26 mouse cellular contexts compared by ENCODE assay signal in the genomic region with DNA sequence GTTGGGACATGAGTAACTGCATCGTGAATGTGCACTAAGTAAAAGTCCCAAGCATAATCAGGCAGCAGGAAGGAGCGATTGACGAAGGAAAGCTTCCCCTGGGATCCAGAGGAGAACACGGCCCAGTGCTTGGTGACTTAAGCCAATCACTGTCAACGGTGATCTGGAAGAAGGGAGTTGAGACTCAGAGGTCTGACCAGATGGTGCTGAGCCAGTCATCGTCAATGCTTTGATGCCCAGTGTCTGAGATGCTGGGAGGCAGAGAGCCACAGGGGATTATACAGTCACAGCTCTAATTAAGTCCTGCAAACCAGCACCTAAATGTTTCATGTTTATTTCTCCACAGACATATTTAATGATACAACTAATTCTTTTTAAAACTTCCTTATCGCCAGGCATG. TPM values are rescaled to one million over a fixed set of nuclear protein-coding genes. Genes with fewer than 3 reads are reported as not detected.
DNase-seq lines count a peak whose midpoint lies in the region; ATAC-seq and TF ChIP-seq lines count a peak whose summit lies in the region.
"Had no signal": no experiment of that assay in that cellular context is flagged by ENCODE, and none has a peak within 500 bp of the region (broad histone marks: within the 10 kb centered on the region; RNA-seq: fewer than 3 reads in every experiment).

No protein-coding gene starts in this region.

- WGBS in heart, embryonic 12.5 days = 53% methylated on average over 7 of the region's 7 CpGs
- 57% methylated on average over 7 of the region's 7 CpGs for WGBS in midbrain, embryonic 12.5 days
- 48% methylated on average over 7 of the region's 7 CpGs for WGBS in midbrain, embryonic 16.5 days
- 67% methylated on average over 7 of the region's 7 CpGs for WGBS in intestine, embryonic 15.5 days

- H3K4me3 ChIP-seq in heart, embryonic 12.5 days = no peak overlapping the region
- no peak overlapping the region for H3K4me3 ChIP-seq in midbrain, embryonic 12.5 days
- H3K4me3 ChIP-seq in midbrain, embryonic 16.5 days (ENCODE audit: low read depth, low read length) = no peak overlapping the region
- no peak overlapping the region for H3K4me3 ChIP-seq in left cerebral cortex, adult 2 months
- no peak overlapping the region for H3K4me3 ChIP-seq in intestine, embryonic 15.5 days (replicated peaks)
- H3K4me3 ChIP-seq: embryonic facial prominence, embryonic 12.5 days; embryonic facial prominence, embryonic 15.5 days; heart, embryonic 15.5 days; hindbrain, embryonic 10.5 days; hindbrain, embryonic 15.5 days had no signal

- H3K36me3 ChIP-seq in heart, embryonic 12.5 days = no peaks in the 10 kb centered on the region
- H3K36me3 ChIP-seq in midbrain, embryonic 12.5 days = no peaks in the 10 kb centered on the region
- H3K36me3 ChIP-seq in midbrain, embryonic 16.5 days (ENCODE audit: control insufficient read depth, insufficient read depth, low read length) = no peaks in the 10 kb centered on the region
- no peaks in the 10 kb centered on the region for H3K36me3 ChIP-seq in intestine, embryonic 15.5 days
- H3K36me3 ChIP-seq: embryonic facial prominence, embryonic 12.5 days; embryonic facial prominence, embryonic 15.5 days; heart, embryonic 15.5 days; hindbrain, embryonic 10.5 days; hindbrain, embryonic 15.5 days had no signal

- H3K9ac ChIP-seq in heart, embryonic 12.5 days = no peak overlapping the region
- H3K9ac ChIP-seq in midbrain, embryonic 12.5 days (replicated peaks) = no peak overlapping the region
- no peak overlapping the region for H3K9ac ChIP-seq in midbrain, embryonic 16.5 days (ENCODE audit: low read depth, low read length)
- no peak overlapping the region for H3K9ac ChIP-seq in intestine, embryonic 15.5 days
- H3K9ac ChIP-seq: embryonic facial prominence, embryonic 12.5 days; embryonic facial prominence, embryonic 15.5 days; heart, embryonic 15.5 days; hindbrain, embryonic 15.5 days had no signal

- H3K4me2 ChIP-seq in heart, embryonic 12.5 days = no peak overlapping the region
- H3K4me2 ChIP-seq in midbrain, embryonic 12.5 days (replicated peaks) = no peak overlapping the region
- H3K4me2 ChIP-seq in midbrain, embryonic 16.5 days (ENCODE audit: low read length) = no peak overlapping the region
- no peak overlapping the region for H3K4me2 ChIP-seq in intestine, embryonic 15.5 days (replicated peaks)
- H3K4me2 ChIP-seq: embryonic facial prominence, embryonic 12.5 days; embryonic facial prominence, embryonic 15.5 days; heart, embryonic 11.5 days; heart, embryonic 15.5 days; hindbrain, embryonic 15.5 days had no signal

- H3K27ac ChIP-seq in heart, embryonic 12.5 days (ENCODE audit: poor library complexity, severe bottlenecking) = no peak overlapping the region
- H3K27ac ChIP-seq in midbrain, embryonic 12.5 days (replicated peaks) = no peak overlapping the region
- no peak overlapping the region for H3K27ac ChIP-seq in midbrain, embryonic 16.5 days (ENCODE audit: low read length)
- no peak overlapping the region for H3K27ac ChIP-seq in left cerebral cortex, adult 2 months
- H3K27ac ChIP-seq in intestine, embryonic 15.5 days = no peak overlapping the region
- H3K27ac ChIP-seq: embryonic facial prominence, embryonic 12.5 days; embryonic facial prominence, embryonic 15.5 days; heart, embryonic 15.5 days; hindbrain, embryonic 10.5 days; hindbrain, embryonic 15.5 days had no signal

- no peaks in the 10 kb centered on the region for H3K9me3 ChIP-seq in heart, embryonic 12.5 days (replicated peaks)
- no peaks in the 10 kb centered on the region for H3K9me3 ChIP-seq in midbrain, embryonic 12.5 days
- no peaks in the 10 kb centered on the region for H3K9me3 ChIP-seq in midbrain, embryonic 16.5 days (replicated peaks; ENCODE audit: control insufficient read depth, low read length, poor library complexity, severe bottlenecking)
- H3K9me3 ChIP-seq in intestine, embryonic 15.5 days = no peaks in the 10 kb centered on the region
- H3K9me3 ChIP-seq: embryonic facial prominence, embryonic 12.5 days; embryonic facial prominence, embryonic 15.5 days; heart, embryonic 15.5 days; hindbrain, embryonic 10.5 days; hindbrain, embryonic 15.5 days had no signal

- no peaks in the 10 kb centered on the region for H3K4me1 ChIP-seq in heart, embryonic 12.5 days (replicated peaks)
- H3K4me1 ChIP-seq in midbrain, embryonic 12.5 days = peaks cover 3% of the 10 kb centered on the region; the same call in 1 of the 2 replicates
- no peaks in the 10 kb centered on the region for H3K4me1 ChIP-seq in midbrain, embryonic 16.5 days (ENCODE audit: control insufficient read depth, insufficient read depth, low read length)
- H3K4me1 ChIP-seq in intestine, embryonic 15.5 days (replicated peaks) = no peaks in the 10 kb centered on the region
- H3K4me1 ChIP-seq: embryonic facial prominence, embryonic 12.5 days; embryonic facial prominence, embryonic 15.5 days; heart, embryonic 15.5 days; hindbrain, embryonic 10.5 days; hindbrain, embryonic 15.5 days had no signal

- H3K27me3 ChIP-seq in heart, embryonic 12.5 days (replicated peaks) = no peaks in the 10 kb centered on the region
- no peaks in the 10 kb centered on the region for H3K27me3 ChIP-seq in midbrain, embryonic 12.5 days
- no peaks in the 10 kb centered on the region for H3K27me3 ChIP-seq in midbrain, embryonic 16.5 days (ENCODE audit: control insufficient read depth, insufficient read depth, low read depth, low read length)
- no peaks in the 10 kb centered on the region for H3K27me3 ChIP-seq in intestine, embryonic 15.5 days (replicated peaks)
- H3K27me3 ChIP-seq: embryonic facial prominence, embryonic 12.5 days; embryonic facial prominence, embryonic 15.5 days; heart, embryonic 15.5 days; hindbrain, embryonic 15.5 days; Patski had no signal

- TF ChIP-seq CTCF in left cerebral cortex, adult 2 months (IDR thresholded peaks at IDR 0.05) = no peak

- intact Hi-C loops in left cerebral cortex, adult 2 months (cut with DNase I) = no loop called here

- ATAC-seq in heart, embryonic 12.5 days (ENCODE audit: insufficient number of reproducible peaks, low FRiP score) = no peak
- ATAC-seq in midbrain, embryonic 12.5 days (ENCODE audit: low FRiP score, low read depth) = peak; percentile 62; the same call in 1 of the 2 replicates
- ATAC-seq in midbrain, embryonic 16.5 days = no peak
- ATAC-seq in intestine, embryonic 15.5 days = no peak
- ATAC-seq: forebrain, embryonic 14.5 days; Patski had no signal

- DNase-seq in heart, adult 11 months = peak; percentile 82
- DNase-seq in MN1 (ENCODE audit: low spot score) = peak; percentile 71
- DNase-seq in retina, embryonic 14.5 days (ENCODE audit: low spot score) = peak; percentile 55
- no peak for DNase-seq in left cerebral cortex, adult 2 months (ENCODE audit: extremely low spot score in 1 of 2, low spot score in 2 of 2)
- DNase-seq: adrenal gland, postnatal 10 days; adrenal gland, postnatal 36 days; cerebellum, adult 11 months; cerebellum, adult 2 months; cerebellum, adult 9-11 months; cerebellum, postnatal 25 days; gastrocnemius, postnatal 10 days; gastrocnemius, postnatal 36 days; heart, postnatal 10 days; heart, postnatal 36 days had no signal

RNA-seq across cellular contexts. Expression of gene Mcub, which starts 30.9 kb away (rescaled TPM):
- 3.5 and 3.6 TPM in 2 replicates for polyA plus RNA-seq in heart, embryonic 12.5 days (2016; fragmentation: Nextera tagmentation; extraction: Ambion mirVana)
- polyA plus RNA-seq in midbrain, embryonic 12.5 days (2016; fragmentation: Nextera tagmentation; extraction: Ambion mirVana) = 3.6 and 4.2 TPM in 2 replicates
- polyA plus RNA-seq in midbrain, embryonic 16.5 days (2015; fragmentation: Nextera tagmentation; extraction: Ambion mirVana) = 4.6 and 7.3 TPM in 2 replicates
- 1 to 10 TPM; 1.2 to 1.4 TPM for total RNA-seq in left cerebral cortex, adult 2 months (2021)
- polyA plus RNA-seq in intestine, embryonic 15.5 days (2015; fragmentation: Nextera tagmentation; extraction: Ambion mirVana) = 2.5 and 3.5 TPM in 2 replicates

RNA-seq across cellular contexts. Expression of gene Casp6, which starts 37.8 kb away (rescaled TPM):
- 74.8 and 83.4 TPM in 2 replicates for polyA plus RNA-seq in heart, embryonic 12.5 days (2016; fragmentation: Nextera tagmentation; extraction: Ambion mirVana)
- 56.3 and 57.7 TPM in 2 replicates for polyA plus RNA-seq in midbrain, embryonic 12.5 days (2016; fragmentation: Nextera tagmentation; extraction: Ambion mirVana)
- 16.5 and 17.5 TPM in 2 replicates for polyA plus RNA-seq in midbrain, embryonic 16.5 days (2015; fragmentation: Nextera tagmentation; extraction: Ambion mirVana)
- total RNA-seq in left cerebral cortex, adult 2 months (2021) = 1 to 10 TPM; 4.3 to 6.6 TPM
- polyA plus RNA-seq in intestine, embryonic 15.5 days (2015; fragmentation: Nextera tagmentation; extraction: Ambion mirVana) = 142 and 147 TPM in 2 replicates

Comparison
In these comparisons a context has a peak if more than half of its experiments do, and no peak if none do; other contexts are left out.
1. DNase-seq: peak in heart, adult 11 months (single experiment), MN1 (single experiment) and retina, embryonic 14.5 days (single experiment); none in left cerebral cortex, adult 2 months (0 of 2).